9 mouse cellular contexts compared by ENCODE assay signal in the genomic region with DNA sequence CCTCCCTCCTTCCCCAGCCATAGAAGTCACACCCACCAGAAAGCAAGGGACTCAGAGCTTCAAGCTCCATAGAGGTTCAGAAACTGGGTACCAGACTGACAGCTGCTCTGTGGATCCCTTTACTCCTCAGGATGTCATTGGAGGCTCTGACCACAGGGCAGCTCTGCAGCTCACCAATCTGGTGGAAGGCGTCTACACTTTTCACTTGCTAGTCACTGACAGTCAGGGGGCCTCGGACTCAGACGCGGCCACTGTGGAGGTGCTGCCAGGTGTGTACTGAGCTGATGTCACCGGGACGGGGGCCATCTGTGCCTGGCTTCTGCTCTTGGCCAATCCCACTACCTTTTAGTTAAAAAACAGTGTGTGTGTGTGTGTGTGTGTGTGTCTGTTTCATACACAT. TPM values are rescaled to one million over a fixed set of nuclear protein-coding genes. Genes with fewer than 3 reads are reported as not detected.
DNase-seq lines count a peak whose midpoint lies in the region; ATAC-seq lines count a peak whose summit lies in the region.
"Had no signal": no experiment of that assay in that cellular context is flagged by ENCODE, and none has a peak within 500 bp of the region (broad histone marks: within the 10 kb centered on the region; RNA-seq: fewer than 3 reads in every experiment).

No protein-coding gene starts in this region.

- intact Hi-C loops in left cerebral cortex, postnatal 4 days (cut with DNase I) = no loop called here

- H3K4me3 ChIP-seq in heart, embryonic 11.5 days (ENCODE audit: low read depth, low read length) = no peak overlapping the region
- H3K4me3 ChIP-seq: hindbrain, embryonic 10.5 days; midbrain, embryonic 13.5 days had no signal

- no peak overlapping the region for H3K4me2 ChIP-seq in heart, embryonic 11.5 days
- H3K4me2 ChIP-seq: midbrain, embryonic 13.5 days had no signal

- H3K27ac ChIP-seq in heart, embryonic 11.5 days (ENCODE audit: low read depth, low read length) = no peak overlapping the region
- H3K27ac ChIP-seq: hindbrain, embryonic 10.5 days; midbrain, embryonic 13.5 days had no signal

- no peaks in the 10 kb centered on the region for H3K27me3 ChIP-seq in heart, embryonic 11.5 days (ENCODE audit: control insufficient read depth, insufficient read depth, low read length)
- H3K27me3 ChIP-seq: midbrain, embryonic 13.5 days had no signal

- ATAC-seq in heart, embryonic 11.5 days (replicated peaks; ENCODE audit: insufficient number of reproducible peaks, low FRiP score, low TSS enrichment) = no peak
- ATAC-seq: midbrain, embryonic 13.5 days had no signal

- DNase-seq in heart, adult 11 months = peak; percentile 81
- peak; percentile 24 for DNase-seq in left cerebral cortex, postnatal 4 days
- no peak for DNase-seq in left cerebral cortex, adult 11 months (ENCODE audit: low spot score)
- peak; percentile 59 for DNase-seq in kidney, adult 9 months
- peak; percentile 18 for DNase-seq in lung, postnatal 14 days
- no peak for DNase-seq in embryo, embryonic 9.5 days (ENCODE audit: extremely low spot score)

- no peaks in the 10 kb centered on the region for H3K36me3 ChIP-seq in heart, embryonic 11.5 days (ENCODE audit: control insufficient read depth, insufficient read depth, low read length)
- H3K36me3 ChIP-seq: hindbrain, embryonic 10.5 days had no signal

- WGBS in heart, embryonic 11.5 days (ENCODE audit: insufficient replicate concordance) = 90% methylated on average over 6 of the region's 6 CpGs

- no peaks in the 10 kb centered on the region for H3K4me1 ChIP-seq in heart, embryonic 11.5 days (ENCODE audit: control insufficient read depth, insufficient read depth, low read length)
- H3K4me1 ChIP-seq: hindbrain, embryonic 10.5 days; midbrain, embryonic 13.5 days had no signal

- no peaks in the 10 kb centered on the region for H3K9me3 ChIP-seq in heart, embryonic 11.5 days (replicated peaks; ENCODE audit: control insufficient read depth, low read length)
- H3K9me3 ChIP-seq: midbrain, embryonic 13.5 days had no signal

- H3K9ac ChIP-seq in heart, embryonic 11.5 days (ENCODE audit: low read depth, low read length) = no peak overlapping the region
- H3K9ac ChIP-seq: midbrain, embryonic 13.5 days had no signal

RNA-seq across cellular contexts. Expression of a gene that starts 37.5 kb away (rescaled TPM):
- polyA plus RNA-seq in heart, embryonic 11.5 days (2014; fragmentation: Nextera tagmentation; extraction: Ambion mirVana) = not detected in 2 replicates
- 10 to 100 TPM; 19.1 to 22.2 TPM for total RNA-seq in left cerebral cortex, postnatal 4 days (2021)

RNA-seq across cellular contexts. Expression of a gene that starts 50.9 kb away (rescaled TPM):
- polyA plus RNA-seq in heart, embryonic 11.5 days (2014; fragmentation: Nextera tagmentation; extraction: Ambion mirVana) = 40.8 and 44.9 TPM in 2 replicates
- 10 to 100 TPM; 22.4 to 22.6 TPM for total RNA-seq in left cerebral cortex, postnatal 4 days (2021)

RNA-seq across cellular contexts. Expression of a gene that starts 51.1 kb away (rescaled TPM):
- 196 and 201 TPM in 2 replicates for polyA plus RNA-seq in heart, embryonic 11.5 days (2014; fragmentation: Nextera tagmentation; extraction: Ambion mirVana)
- total RNA-seq in left cerebral cortex, postnatal 4 days (2021) = 10 to 100 TPM; 37.2 to 38.3 TPM

RNA-seq across cellular contexts. Expression of a gene that starts 55.0 kb away (rescaled TPM):
- 7.9 and 8.1 TPM in 2 replicates for polyA plus RNA-seq in heart, embryonic 11.5 days (2014; fragmentation: Nextera tagmentation; extraction: Ambion mirVana)
- total RNA-seq in left cerebral cortex, postnatal 4 days (2021) = 10 to 100 TPM; 40.3 to 44.6 TPM

Comparison
In these comparisons a context has a peak if more than half of its experiments do, and no peak if none do; other contexts are left out.
1. DNase-seq: peak in heart, adult 11 months (single experiment), left cerebral cortex, postnatal 4 days (single experiment), kidney, adult 9 months (single experiment) and lung, postnatal 14 days (single experiment); none in left cerebral cortex, adult 11 months (single experiment) and embryo, embryonic 9.5 days (single experiment).